Mouse (Mus musculus) cerebellum, adult (tissue): ENCODE data around the gene Lrrc46.

Experiments
- ATAC-seq: cut with Nextera tagmentation; 2 replicates; pipeline ENCODE4 v1.9.2; 2017; ENCODE audit warnings: mild to moderate bottlenecking, moderate library complexity, mixed read lengths; ENCODE audit not compliant: insufficient number of reproducible peaks, low FRiP score, low TSS enrichment

The Lrrc46 gene

DNA sequence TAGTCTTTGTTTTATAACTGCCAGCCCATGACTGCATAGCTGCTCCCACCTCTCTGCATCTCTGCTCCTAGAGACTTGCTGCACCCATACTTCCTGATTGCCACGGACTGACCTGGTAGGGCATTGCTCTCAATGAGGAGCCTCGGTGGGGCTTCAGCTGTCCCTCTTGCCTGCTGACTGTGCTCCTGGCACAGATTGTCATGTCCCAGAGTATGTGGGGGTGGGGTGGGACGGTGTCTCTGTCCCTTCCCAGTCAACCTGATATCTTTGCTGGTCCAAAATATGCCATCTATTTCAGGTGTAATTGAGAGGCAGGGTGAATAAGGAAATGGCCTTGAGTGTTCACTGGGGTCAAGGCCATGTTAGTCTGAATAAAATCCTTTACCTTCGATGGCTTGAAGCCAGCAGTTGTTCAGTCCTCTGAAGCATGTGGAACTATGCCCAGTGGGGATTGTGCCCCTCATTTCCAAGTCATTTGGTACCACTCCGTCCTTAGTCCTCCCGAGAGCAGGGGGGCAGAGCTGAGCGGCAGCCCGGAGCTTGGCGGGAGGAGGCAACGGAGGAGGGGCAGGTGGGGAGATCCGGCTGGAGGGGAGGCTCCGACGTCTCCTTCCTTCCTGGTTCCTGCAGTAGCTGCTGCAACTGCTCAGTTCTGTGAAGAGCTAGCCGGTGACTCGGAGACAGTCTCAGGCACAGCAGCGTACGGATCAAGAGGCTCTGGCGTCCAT lies 9.2 kb upstream of the Lrrc46 start, which contains the start of gene Osbpl7:
TSS of gene Osbpl7 (plus strand) at position 413 of the 728 bp plus-strand sequence.
- peak; percentile 73 for ATAC-seq

DNA sequence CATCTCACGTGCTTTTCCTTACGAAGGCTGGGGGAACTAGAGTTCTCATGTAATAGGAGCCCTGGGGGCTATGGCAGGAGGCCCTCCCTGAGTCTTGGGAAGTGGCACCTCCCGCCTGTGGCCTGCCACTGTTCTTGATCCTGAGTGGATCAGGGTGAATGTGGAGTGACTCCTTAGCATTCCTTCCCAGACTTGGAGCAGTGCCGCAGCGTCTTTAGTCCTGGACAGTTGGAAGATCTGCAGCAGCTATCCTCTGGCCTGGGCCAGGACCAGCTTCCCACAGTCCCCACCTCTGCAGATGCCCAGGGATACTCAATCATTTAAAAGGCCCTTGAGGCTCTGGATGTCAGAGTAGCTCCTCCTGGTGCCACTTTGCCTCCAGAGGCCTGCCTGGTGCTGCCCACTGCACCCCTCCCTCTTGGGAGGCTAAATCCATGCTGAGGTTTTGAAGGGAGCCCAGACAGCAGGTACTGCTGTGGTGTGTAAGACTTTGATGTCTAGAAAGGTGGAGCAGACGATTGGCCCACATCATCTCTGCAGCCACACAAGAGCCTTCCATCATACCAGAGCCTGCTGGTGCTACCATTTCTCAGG lies 8.4 kb upstream of the Lrrc46 start:
- ATAC-seq, result no peak

GRCm38 (mm10) chr11:97048090-97048650 lies 7.0 kb upstream of the Lrrc46 start:
- ATAC-seq, result no peak

- ATAC-seq, result no peak
These were observed 4.7 kb upstream of the Lrrc46 start for GRCm38 (mm10) chr11:97045861-97046260.

DNA sequence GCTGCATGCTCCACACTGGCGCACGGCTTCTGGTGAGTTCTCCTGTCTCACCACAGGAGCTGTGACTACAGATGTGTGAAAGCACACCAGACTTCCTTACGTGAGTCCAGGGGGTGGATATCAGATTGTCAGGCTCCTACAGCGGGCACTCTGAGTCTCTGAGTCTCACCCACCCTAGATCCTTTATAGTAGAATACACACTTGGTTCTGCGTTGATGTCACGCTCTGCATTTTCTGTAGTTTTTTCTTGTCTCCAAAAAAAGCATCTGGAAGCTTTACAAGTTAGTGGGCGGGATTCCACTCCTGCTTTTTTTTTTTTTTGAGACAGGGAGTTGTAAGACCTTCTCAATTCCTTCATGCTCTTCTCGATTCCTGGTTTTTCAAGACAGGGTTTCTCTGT lies 3.7 kb upstream of the Lrrc46 start:
- no peak for ATAC-seq

- ATAC-seq, result no peak
These were observed 746 bp downstream of the Lrrc46 start for GRCm38 (mm10) chr11:97040301-97041021.

DNA sequence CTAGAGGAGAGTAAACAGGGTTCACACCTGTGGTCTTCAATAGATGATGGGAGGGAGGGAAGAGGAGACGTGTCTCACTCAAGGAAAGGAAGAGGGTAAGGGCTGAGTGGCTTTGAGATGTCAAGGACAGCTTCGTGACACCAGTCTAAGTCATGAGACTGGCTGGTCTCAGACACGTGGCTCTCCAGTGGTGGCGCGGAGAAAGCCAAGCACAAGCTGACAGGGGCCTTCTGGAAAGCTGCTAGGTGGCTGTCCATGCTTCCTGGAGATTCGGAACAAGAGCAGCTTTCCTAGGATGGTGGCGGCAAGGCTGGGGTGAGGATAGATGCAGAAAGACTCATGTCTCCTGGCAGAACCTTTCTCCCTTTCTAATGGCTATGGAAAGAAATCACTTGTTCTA lies 2.3 kb downstream of the Lrrc46 start:
- ATAC-seq, result no peak

- no peak for ATAC-seq
These were observed 5.1 kb downstream of the Lrrc46 start for GRCm38 (mm10) chr11:97036141-97036540.

DNA sequence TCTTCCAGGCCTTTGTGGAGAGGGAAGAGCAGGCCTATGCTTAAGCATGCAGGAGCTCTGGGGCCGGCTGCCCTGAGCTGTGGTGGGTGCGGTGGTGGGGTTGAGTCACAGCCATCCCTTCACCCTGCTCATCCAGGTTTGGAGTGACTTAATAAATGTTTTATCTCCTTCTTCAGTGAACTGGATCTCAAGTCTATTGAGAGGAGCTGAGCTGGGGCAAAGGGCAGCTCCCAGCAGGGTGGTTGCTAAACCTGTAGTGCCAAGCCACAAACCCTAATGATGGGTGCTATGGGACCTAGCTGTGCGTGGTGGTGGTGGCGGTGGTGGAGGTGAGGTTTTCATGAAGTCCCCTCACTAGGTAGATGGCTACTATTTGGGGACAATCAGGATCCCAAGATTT lies 7.4 kb downstream of the Lrrc46 start:
- ATAC-seq, result no peak

DNA sequence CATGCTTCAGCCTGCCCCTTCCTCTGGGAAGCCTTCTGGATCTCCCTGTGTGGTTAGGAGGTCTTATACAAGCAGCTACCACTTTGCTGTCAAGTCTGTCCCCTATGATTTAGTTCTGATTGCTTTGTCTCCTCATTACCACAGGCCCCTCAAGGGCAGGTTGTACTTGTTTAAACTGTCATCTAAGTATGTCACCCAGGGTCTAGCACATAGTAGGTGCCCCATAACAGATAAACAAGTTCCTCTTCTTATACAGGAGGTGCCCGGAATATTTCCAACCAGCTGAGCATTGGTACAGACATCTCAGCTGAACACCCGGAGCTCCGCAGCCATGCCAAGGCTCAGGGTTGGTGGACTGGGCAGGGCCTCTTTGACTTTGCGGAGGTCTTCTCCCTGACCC lies 8.7 kb downstream of the Lrrc46 start:
- ATAC-seq, result no peak

DNA sequence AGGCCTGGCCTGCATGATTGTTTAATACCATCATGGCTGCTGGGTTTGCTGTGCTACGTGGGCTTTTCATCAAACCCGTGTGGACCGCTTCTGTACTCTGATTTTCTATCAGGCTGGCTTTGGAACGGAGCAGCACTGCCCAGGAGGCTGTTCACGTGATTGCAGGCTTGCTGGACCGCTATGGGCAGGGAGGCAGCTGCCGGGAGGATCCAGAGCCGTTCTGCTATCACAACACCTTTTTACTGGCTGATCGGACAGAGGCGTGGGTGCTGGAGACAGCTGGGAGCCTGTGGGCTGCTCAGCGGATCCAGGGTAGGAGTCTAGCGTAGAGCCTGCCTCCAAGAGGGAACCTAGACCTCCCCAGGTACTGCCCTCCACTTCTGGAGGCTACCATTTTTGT lies 9.2 kb downstream of the Lrrc46 start:
- ATAC-seq, result no peak

- no peak for ATAC-seq
These were observed 10.8 kb downstream of the Lrrc46 start for GRCm38 (mm10) chr11:97030426-97030825.

DNA sequence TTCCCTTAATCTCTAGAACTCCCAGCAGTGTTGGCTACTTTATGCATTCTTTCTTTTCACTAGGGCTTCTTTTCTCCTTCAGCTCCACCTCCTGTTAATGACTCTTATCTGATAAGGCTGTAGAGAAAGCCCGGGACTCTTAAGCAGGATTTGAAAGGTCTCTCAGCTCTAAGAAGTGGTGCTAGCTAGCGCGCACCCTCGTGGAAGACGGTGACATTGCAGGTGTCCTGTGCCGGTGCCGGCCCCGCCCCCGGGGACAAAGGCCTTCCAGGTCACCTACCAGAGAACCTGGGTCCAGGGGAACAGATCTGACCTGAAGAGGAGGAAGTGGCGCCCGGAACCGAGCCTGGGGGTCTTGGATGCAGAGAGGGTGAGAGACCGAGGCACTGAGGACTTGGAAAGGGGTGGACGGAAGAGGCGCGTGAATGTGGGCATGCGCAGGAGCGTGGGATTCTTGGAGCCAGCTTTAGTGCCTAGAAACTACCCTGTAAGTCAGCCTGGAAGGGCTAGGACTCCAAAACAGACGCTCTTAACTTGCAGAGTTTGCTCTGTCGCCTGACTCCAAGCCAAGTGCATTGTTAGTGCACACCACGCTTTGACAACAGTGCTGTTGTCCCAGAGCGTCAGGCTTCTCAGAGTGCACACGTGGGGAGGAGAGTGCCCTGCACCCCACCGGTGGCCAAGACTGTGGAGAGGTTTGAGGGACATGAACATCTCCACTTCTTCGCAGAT lies 11.4 kb downstream of the Lrrc46 start, which contains the start of gene Scrn2:
TSS of gene Scrn2 (plus strand) at position 253 of the 732 bp plus-strand sequence.
- ATAC-seq, result peak; percentile 67; the same call in 1 of the 2 replicates

DNA sequence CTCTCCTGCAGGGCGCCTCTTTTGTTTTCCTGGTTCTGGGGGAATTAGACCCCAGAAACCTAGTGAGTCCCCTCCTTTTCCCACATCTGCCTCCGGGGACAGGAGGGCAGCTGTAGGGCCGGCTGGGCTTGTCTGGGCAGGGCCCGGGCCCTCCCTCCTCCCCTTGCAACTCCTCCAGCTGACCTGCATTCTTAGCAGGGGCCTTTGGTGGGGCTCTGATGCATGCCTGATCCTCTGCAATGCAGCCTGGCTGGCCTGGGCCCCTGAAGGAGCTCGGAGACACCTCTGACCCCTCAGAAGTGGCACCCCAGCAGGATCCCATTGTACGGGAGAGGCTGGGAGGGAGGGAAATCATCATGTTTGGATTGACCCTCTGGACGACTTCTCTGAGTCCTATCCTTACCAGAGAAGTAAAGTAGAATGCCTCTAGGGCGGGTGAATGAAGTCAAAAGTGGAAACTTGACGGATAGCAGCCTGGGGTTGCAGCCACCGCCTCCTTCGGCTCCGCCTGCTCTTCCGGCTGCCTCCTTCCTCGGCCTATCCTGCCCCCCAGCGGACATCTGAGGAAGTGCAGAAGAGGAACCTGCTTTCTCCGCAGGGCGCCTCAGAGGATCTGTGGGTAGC lies 15.4 kb downstream of the Lrrc46 start:
- ATAC-seq, result 0 out of 2 replicates have a peak, but pooled peaks have one; percentile 22

DNA sequence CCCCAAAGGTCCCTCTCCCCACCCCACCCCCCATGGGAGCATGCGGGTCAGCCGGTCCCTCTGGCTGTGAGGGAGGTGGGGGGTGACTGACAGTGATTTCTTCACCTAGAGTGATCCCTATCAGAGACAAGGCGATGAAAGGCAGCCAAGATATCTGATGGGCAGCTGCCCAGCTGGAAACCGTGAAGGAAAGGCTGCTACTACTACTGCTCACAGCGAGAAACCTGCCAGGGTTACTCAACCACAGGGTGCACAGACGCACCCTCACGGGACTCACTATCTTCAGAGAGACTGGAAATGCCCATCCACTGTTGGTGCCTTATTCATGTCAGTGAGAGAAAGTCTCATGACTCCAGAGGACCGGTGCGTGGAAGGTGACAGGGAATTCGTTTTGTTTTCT lies 16.2 kb downstream of the Lrrc46 start:
- ATAC-seq, result no peak

- peak; percentile 23; the same call in 1 of the 2 replicates for ATAC-seq
These were observed 19.2 kb downstream of the Lrrc46 start for GRCm38 (mm10) chr11:97021873-97022484.

- no peak; the same call in 1 of the 2 replicates for ATAC-seq
These were observed 20.0 kb downstream of the Lrrc46 start for GRCm38 (mm10) chr11:97021121-97021765.

- ATAC-seq, result no peak
These were observed 21.9 kb downstream of the Lrrc46 start for GRCm38 (mm10) chr11:97019345-97019708.
